Comparison of ENCODE assay signal across 11 mouse cellular contexts in genomic region chr11:115217439-115218410, GRCm38 (mm10). TPM values are rescaled to one million over a fixed set of nuclear protein-coding genes. Genes with fewer than 3 reads are reported as not detected.
DNase-seq lines count a peak whose midpoint lies in the region; ATAC-seq and TF ChIP-seq lines count a peak whose summit lies in the region.
"Had no signal": no experiment of that assay in that cellular context is flagged by ENCODE, and none has a peak within 500 bp of the region (broad histone marks: within the 10 kb centered on the region; RNA-seq: fewer than 3 reads in every experiment).

No protein-coding gene starts in this region.

- 56% methylated on average over 18 of the region's 18 CpGs for WGBS in forebrain, embryonic 13.5 days
- WGBS in forebrain, embryonic 11.5 days: 66% methylated on average over 18 of the region's 18 CpGs
- 89% methylated on average over 18 of the region's 18 CpGs for WGBS in liver, adult 2 months
- WGBS in liver, embryonic 12.5 days (ENCODE audit: insufficient replicate concordance): 54% methylated on average over 18 of the region's 18 CpGs
- WGBS in embryonic facial prominence, embryonic 14.5 days: 48% methylated on average over 18 of the region's 18 CpGs

- H3K27me3 ChIP-seq in forebrain, embryonic 13.5 days: no peaks in the 10 kb centered on the region
- no peaks in the 10 kb centered on the region for H3K27me3 ChIP-seq in forebrain, embryonic 11.5 days (ENCODE audit: control insufficient read depth, insufficient read depth, low read length)
- H3K27me3 ChIP-seq in liver, adult 2 months (ENCODE audit: control insufficient read depth, insufficient read depth, low read length): no peaks in the 10 kb centered on the region
- H3K27me3 ChIP-seq in liver, embryonic 12.5 days (replicated peaks): no peaks in the 10 kb centered on the region
- peaks cover 3% of the 10 kb centered on the region; the same call in 1 of the 2 replicates for H3K27me3 ChIP-seq in embryonic facial prominence, embryonic 14.5 days (replicated peaks; ENCODE audit: control insufficient read depth, insufficient read depth, low read length)

- no peak overlapping the region for H3K4me3 ChIP-seq in forebrain, embryonic 13.5 days
- H3K4me3 ChIP-seq in forebrain, embryonic 11.5 days (ENCODE audit: low read depth, low read length): no peak overlapping the region
- H3K4me3 ChIP-seq in liver, adult 2 months (ENCODE audit: insufficient read depth, low read depth, low read length): no peak overlapping the region
- H3K4me3 ChIP-seq in liver, embryonic 12.5 days: no peak overlapping the region
- H3K4me3 ChIP-seq in embryonic facial prominence, embryonic 14.5 days (ENCODE audit: low read depth, low read length): no peak overlapping the region
- H3K4me3 ChIP-seq: erythroblast, embryonic 14.5 days; kidney, embryonic 15.5 days had no signal

- ATAC-seq in forebrain, embryonic 13.5 days: no peak
- no peak for ATAC-seq in forebrain, embryonic 11.5 days (replicated peaks; ENCODE audit: low FRiP score)
- ATAC-seq in liver, embryonic 12.5 days: no peak
- peak; percentile 45; the same call in 1 of the 2 replicates for ATAC-seq in cerebellum, adult (ENCODE audit: insufficient number of reproducible peaks, low FRiP score, low TSS enrichment)
- ATAC-seq in embryonic facial prominence, embryonic 14.5 days (ENCODE audit: low read depth): peak; percentile 34; the same call in 1 of the 2 replicates

- no peak for TF ChIP-seq POLR2A in liver, adult 2 months (IDR thresholded peaks at IDR 0.05; ENCODE audit: extremely low read depth, insufficient read depth, low read length)

- no peak overlapping the region for H3K4me2 ChIP-seq in forebrain, embryonic 13.5 days
- no peak overlapping the region for H3K4me2 ChIP-seq in forebrain, embryonic 11.5 days (ENCODE audit: low read depth, low read length, severe bottlenecking)
- no peak overlapping the region for H3K4me2 ChIP-seq in liver, embryonic 12.5 days
- no peak overlapping the region for H3K4me2 ChIP-seq in embryonic facial prominence, embryonic 14.5 days (ENCODE audit: low read depth, low read length)
- H3K4me2 ChIP-seq: kidney, embryonic 15.5 days had no signal

- DNase-seq in forebrain, embryonic 11.5 days (ENCODE audit: low spot score): no peak
- no peak for DNase-seq in liver, adult 2 months (ENCODE audit: extremely low read depth, low read depth, low spot score)
- DNase-seq in embryonic facial prominence, embryonic 14.5 days (ENCODE audit: low spot score): peak; percentile 29
- DNase-seq in spleen, adult 12 weeks (ENCODE audit: low spot score): no peak
- DNase-seq in layer of hippocampus, adult 9-11 months: no peak
- DNase-seq: heart, adult 11 months had no signal

- H3K9me3 ChIP-seq in forebrain, embryonic 13.5 days (replicated peaks): no peaks in the 10 kb centered on the region
- H3K9me3 ChIP-seq in forebrain, embryonic 11.5 days (ENCODE audit: control insufficient read depth, low read length): no peaks in the 10 kb centered on the region
- no peaks in the 10 kb centered on the region for H3K9me3 ChIP-seq in liver, embryonic 12.5 days (replicated peaks)
- no peaks in the 10 kb centered on the region for H3K9me3 ChIP-seq in embryonic facial prominence, embryonic 14.5 days (ENCODE audit: control insufficient read depth, low read length)
- H3K9me3 ChIP-seq: kidney, embryonic 15.5 days had no signal

- H3K36me3 ChIP-seq in forebrain, embryonic 13.5 days (ENCODE audit: poor library complexity, severe bottlenecking): no peaks in the 10 kb centered on the region
- no peaks in the 10 kb centered on the region for H3K36me3 ChIP-seq in forebrain, embryonic 11.5 days (ENCODE audit: control insufficient read depth, insufficient read depth, low read length)
- H3K36me3 ChIP-seq in liver, adult 2 months (ENCODE audit: control insufficient read depth, insufficient read depth, low read length): no peaks in the 10 kb centered on the region
- no peaks in the 10 kb centered on the region for H3K36me3 ChIP-seq in liver, embryonic 12.5 days
- no peaks in the 10 kb centered on the region for H3K36me3 ChIP-seq in embryonic facial prominence, embryonic 14.5 days (ENCODE audit: control insufficient read depth, insufficient read depth, low read length)
- H3K36me3 ChIP-seq: kidney, embryonic 15.5 days had no signal

- no peak for TF ChIP-seq CTCF in liver, adult 2 months (IDR thresholded peaks at IDR 0.05; ENCODE audit: low read depth, low read length)

- peak overlapping the region; percentile 22; the same call in 1 of the 2 replicates for H3K9ac ChIP-seq in forebrain, embryonic 13.5 days
- no peak overlapping the region for H3K9ac ChIP-seq in forebrain, embryonic 11.5 days (ENCODE audit: low read length)
- no peak overlapping the region for H3K9ac ChIP-seq in liver, adult 2 months (ENCODE audit: low read depth, low read length)
- no peak overlapping the region for H3K9ac ChIP-seq in liver, embryonic 12.5 days
- no peak overlapping the region for H3K9ac ChIP-seq in embryonic facial prominence, embryonic 14.5 days (ENCODE audit: low read depth, low read length)
- H3K9ac ChIP-seq: kidney, embryonic 15.5 days had no signal

- peaks cover 30% of the 10 kb centered on the region for H3K4me1 ChIP-seq in forebrain, embryonic 13.5 days
- H3K4me1 ChIP-seq in forebrain, embryonic 11.5 days (replicated peaks; ENCODE audit: control insufficient read depth, insufficient read depth, low read length): no peaks in the 10 kb centered on the region
- peaks cover 16% of the 10 kb centered on the region for H3K4me1 ChIP-seq in liver, adult 2 months (ENCODE audit: control insufficient read depth, insufficient read depth, low read length)
- peaks cover 33% of the 10 kb centered on the region for H3K4me1 ChIP-seq in liver, embryonic 12.5 days
- peaks cover 7% of the 10 kb centered on the region; the same call in 1 of the 2 replicates for H3K4me1 ChIP-seq in embryonic facial prominence, embryonic 14.5 days (ENCODE audit: control insufficient read depth, insufficient read depth, low read length)

- H3K79me2 ChIP-seq in liver, adult 2 months (ENCODE audit: control insufficient read depth, insufficient read depth, low read length): no peaks in the 10 kb centered on the region

- H3K27ac ChIP-seq in forebrain, embryonic 13.5 days: no peak overlapping the region
- no peak overlapping the region for H3K27ac ChIP-seq in forebrain, embryonic 11.5 days (ENCODE audit: low read depth, low read length)
- H3K27ac ChIP-seq in liver, adult 2 months (replicated peaks; ENCODE audit: insufficient read depth, low read depth, low read length): peak overlapping the region; percentile 92
- H3K27ac ChIP-seq in liver, embryonic 12.5 days: no peak overlapping the region
- no peak overlapping the region for H3K27ac ChIP-seq in embryonic facial prominence, embryonic 14.5 days (replicated peaks; ENCODE audit: low read depth, low read length)
- H3K27ac ChIP-seq: kidney, embryonic 15.5 days had no signal

RNA-seq across cellular contexts. Expression of gene Nat9, which starts 30.1 kb away (rescaled TPM):
- polyA plus RNA-seq in forebrain, embryonic 13.5 days (2015; fragmentation: Nextera tagmentation; extraction: Ambion mirVana): 18.2 and 20.3 TPM in 2 replicates
- 13.8 and 16.0 TPM in 2 replicates for polyA plus RNA-seq in forebrain, embryonic 11.5 days (2014; fragmentation: Nextera tagmentation; extraction: Ambion mirVana)
- total RNA-seq in liver, adult 2 months (2014; rRNA removed): 42.7 and 43.7 TPM in 2 replicates
- 28.7 and 35.2 TPM in 2 replicates for polyA plus RNA-seq in liver, adult 2 months (2012; rRNA removed)
- 12.8 and 12.9 TPM in 2 replicates for polyA plus RNA-seq in liver, embryonic 12.5 days (2016; fragmentation: Nextera tagmentation; extraction: Ambion mirVana)
- polyA plus RNA-seq in embryonic facial prominence, embryonic 14.5 days (2014; fragmentation: Nextera tagmentation; extraction: Ambion mirVana): 20.0 and 23.3 TPM in 2 replicates

RNA-seq across cellular contexts. Expression of gene Tmem104, which starts 30.4 kb away (rescaled TPM):
- polyA plus RNA-seq in forebrain, embryonic 13.5 days (2015; fragmentation: Nextera tagmentation; extraction: Ambion mirVana): 7.8 and 9.2 TPM in 2 replicates
- 8.8 and 9.2 TPM in 2 replicates for polyA plus RNA-seq in forebrain, embryonic 11.5 days (2014; fragmentation: Nextera tagmentation; extraction: Ambion mirVana)
- 5.3 and 8.1 TPM in 2 replicates for total RNA-seq in liver, adult 2 months (2014; rRNA removed)
- 8.7 and 9.1 TPM in 2 replicates for polyA plus RNA-seq in liver, adult 2 months (2012; rRNA removed)
- 7.5 and 8.1 TPM in 2 replicates for polyA plus RNA-seq in liver, embryonic 12.5 days (2016; fragmentation: Nextera tagmentation; extraction: Ambion mirVana)
- polyA plus RNA-seq in embryonic facial prominence, embryonic 14.5 days (2014; fragmentation: Nextera tagmentation; extraction: Ambion mirVana): 12.5 and 14.9 TPM in 2 replicates

RNA-seq across cellular contexts. Expression of gene Grin2c, which starts 49.3 kb away (rescaled TPM):
- 0.04 TPM in 1 of 2 replicates, not detected in the other for polyA plus RNA-seq in forebrain, embryonic 13.5 days (2015; fragmentation: Nextera tagmentation; extraction: Ambion mirVana)
- polyA plus RNA-seq in forebrain, embryonic 11.5 days (2014; fragmentation: Nextera tagmentation; extraction: Ambion mirVana): 0.12 TPM in 1 of 2 replicates, not detected in the other
- under 0.01 TPM in 1 of 2 replicates, not detected in the other for total RNA-seq in liver, adult 2 months (2014; rRNA removed)
- polyA plus RNA-seq in liver, adult 2 months (2012; rRNA removed): 0.05 and 0.07 TPM in 2 replicates
- 0.51 and 0.62 TPM in 2 replicates for polyA plus RNA-seq in liver, embryonic 12.5 days (2016; fragmentation: Nextera tagmentation; extraction: Ambion mirVana)
- not detected in 2 replicates for polyA plus RNA-seq in embryonic facial prominence, embryonic 14.5 days (2014; fragmentation: Nextera tagmentation; extraction: Ambion mirVana)
- polyA plus RNA-seq: kidney, embryonic 15.5 days had no signal

RNA-seq across cellular contexts. Expression of gene Slc9a3r1, which starts 54.6 kb away (rescaled TPM):
- polyA plus RNA-seq in forebrain, embryonic 13.5 days (2015; fragmentation: Nextera tagmentation; extraction: Ambion mirVana): 28.8 TPM in 2 replicates
- polyA plus RNA-seq in forebrain, embryonic 11.5 days (2014; fragmentation: Nextera tagmentation; extraction: Ambion mirVana): 34.3 and 35.2 TPM in 2 replicates
- 113 and 117 TPM in 2 replicates for total RNA-seq in liver, adult 2 months (2014; rRNA removed)
- polyA plus RNA-seq in liver, adult 2 months (2012; rRNA removed): 130 and 177 TPM in 2 replicates
- 74.5 and 75.7 TPM in 2 replicates for polyA plus RNA-seq in liver, embryonic 12.5 days (2016; fragmentation: Nextera tagmentation; extraction: Ambion mirVana)
- polyA plus RNA-seq in embryonic facial prominence, embryonic 14.5 days (2014; fragmentation: Nextera tagmentation; extraction: Ambion mirVana): 40.6 and 43.5 TPM in 2 replicates

RNA-seq across cellular contexts. Expression of gene Fdxr, which starts 59.1 kb away (rescaled TPM):
- 19.7 and 20.5 TPM in 2 replicates for polyA plus RNA-seq in forebrain, embryonic 13.5 days (2015; fragmentation: Nextera tagmentation; extraction: Ambion mirVana)
- 13.8 and 15.6 TPM in 2 replicates for polyA plus RNA-seq in forebrain, embryonic 11.5 days (2014; fragmentation: Nextera tagmentation; extraction: Ambion mirVana)
- total RNA-seq in liver, adult 2 months (2014; rRNA removed): 13.7 and 15.8 TPM in 2 replicates
- 28.3 and 28.4 TPM in 2 replicates for polyA plus RNA-seq in liver, adult 2 months (2012; rRNA removed)
- 17.1 and 17.8 TPM in 2 replicates for polyA plus RNA-seq in liver, embryonic 12.5 days (2016; fragmentation: Nextera tagmentation; extraction: Ambion mirVana)
- 10.4 and 11.0 TPM in 2 replicates for polyA plus RNA-seq in embryonic facial prominence, embryonic 14.5 days (2014; fragmentation: Nextera tagmentation; extraction: Ambion mirVana)

Comparison
In these comparisons a context has a peak if more than half of its experiments do, and no peak if none do; other contexts are left out.
1. ATAC-seq: peak in cerebellum, adult (single experiment) and embryonic facial prominence, embryonic 14.5 days (single experiment); none in forebrain, embryonic 13.5 days (single experiment), forebrain, embryonic 11.5 days (single experiment) and liver, embryonic 12.5 days (single experiment).